Mouse (Mus musculus): ENCODE measurements at regions not wholly inside any gene's neighbourhood (a gene's known extent, or its start where the extent isn't known, plus 50 kb on each side); places are given as distances from the start of the nearest gene placed in this dataset.

GRCm38 (mm10) chr6:93456383-93457033 lies 513.2 kb upstream of the Adamts9 start:
- TF ChIP-seq SMC3 (IDR thresholded peaks at IDR 0.05; ENCODE audit: low read depth, low read length) (no peak), CTCF (IDR thresholded peaks at IDR 0.05 in 2 of 3, conservative IDR thresholded peaks at IDR 0.05 in 1 of 3; ENCODE audit: control insufficient read depth in 1 of 3, insufficient read depth in 1 of 3, low read depth in 2 of 3, low read length in 3 of 3, poor library complexity in 1 of 3, severe bottlenecking in 1 of 3) (no peak), EP300 (IDR thresholded peaks at IDR 0.05; ENCODE audit: low read depth in 1 of 2, low read length in 2 of 2) (no peak), TBP (IDR thresholded peaks at IDR 0.05; ENCODE audit: low read depth, low read length) (no peak), ETS1 (IDR thresholded peaks at IDR 0.05; ENCODE audit: low read depth, low read length) (no peak), CHD1 (IDR thresholded peaks at IDR 0.05; ENCODE audit: low read depth, low read length) (no peak), POLR2A (IDR thresholded peaks at IDR 0.05; ENCODE audit: control insufficient read depth in 1 of 2, insufficient read depth in 1 of 2, low read depth in 1 of 2, low read length in 2 of 2, poor library complexity in 1 of 2) (no peak), ZNF384 (IDR thresholded peaks at IDR 0.05; ENCODE audit: low read depth, low read length) (no peak), GATA1 (IDR thresholded peaks at IDR 0.05; ENCODE audit: low read depth, low read length) (no peak), HCFC1 (IDR thresholded peaks at IDR 0.05; ENCODE audit: low read depth, low read length) (no peak), MAZ (IDR thresholded peaks at IDR 0.05; ENCODE audit: low read depth, low read length) (no peak), POLR2AphosphoS5 (IDR thresholded peaks at IDR 0.05; ENCODE audit: borderline replicate concordance, low read depth, low read length) (no peak)
